Mouse (Mus musculus) embryonic stem cell, embryonic (primary cell): Measurements from ENCODE around the gene Dnajc4.

Experiments
- CTCF ChIA-PET, 4 experiments: fragments of 300-600 bp in 2 of 4; fragments of 350-600 bp in 2 of 4; sonication (Branson Sonifier 250); formaldehyde crosslinking; loops; one replicate each; lab custom pipeline; 2022; ENCODE audit warnings: inconsistent platforms in 2 of 4; lab: Charles Lee
- POLR2A ChIA-PET, 4 experiments: fragments of 300-600 bp in 2 of 4; fragments of 350-600 bp in 2 of 4; sonication (Branson Sonifier 250); formaldehyde crosslinking; loops; one replicate each; lab custom pipeline; 2022; ENCODE audit warnings: antibody characterized with exemption in 4 of 4, inconsistent platforms in 1 of 4; lab: Charles Lee

Dnajc4 gene

DNA sequence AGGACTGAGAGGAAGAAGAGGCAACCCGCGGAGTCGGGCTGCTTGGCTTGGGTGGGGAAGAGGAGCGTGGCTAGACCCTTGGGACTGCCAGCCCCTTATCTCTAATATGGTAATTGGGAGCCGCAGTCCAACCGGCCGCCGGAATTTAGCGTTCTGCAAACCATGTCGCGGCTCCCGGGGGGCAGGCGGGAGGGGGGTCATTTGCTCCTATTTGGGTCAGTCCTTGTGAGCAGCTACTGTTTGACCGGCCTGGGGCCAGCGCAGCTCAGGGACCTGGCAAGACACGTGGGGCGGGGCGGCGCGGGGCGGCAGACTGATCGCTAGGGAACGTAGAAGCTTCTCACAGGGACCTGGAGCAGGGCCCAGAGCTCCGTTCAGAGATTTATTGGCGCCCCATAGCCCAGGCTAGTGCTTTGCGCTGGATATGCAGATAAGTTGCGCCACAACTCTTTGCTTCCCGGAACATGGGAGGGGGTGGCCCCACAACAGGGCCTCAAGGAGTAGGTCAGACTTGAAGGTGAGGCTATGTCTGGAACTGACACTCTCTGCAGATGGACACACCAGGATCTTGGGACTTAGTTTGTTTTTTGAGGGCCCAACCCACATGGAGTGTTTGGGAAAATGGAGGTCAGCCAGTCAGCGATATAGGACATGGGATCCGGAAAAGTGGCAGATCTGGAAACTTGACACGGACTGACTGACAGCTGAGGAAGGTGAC is 40.2 kb downstream of the Dnajc4 start:
- ChIA-PET POLR2A (interaction anchor here (0.5 to 12.2 kb wide), 47 partner anchors 10 to 1771 kb away, joined by 3 to 134 read pairs (median 6); partner anchors contain the start of genes Bad (in 4 of the 4), Gpr137 (in 4 of the 4), Fkbp2 (in 3 of the 4) and Esrra (in 2 of the 4)), CTCF (interaction anchor here in 3 of 4 experiments (0.6 to 7.6 kb wide), 14 partner anchors 10 to 349 kb away, joined by 3 to 42 read pairs (median 4); partner anchors contain the start of genes Bad (in 1 of the 3), Esrra (in 1 of the 3), Fkbp2 (in 1 of the 3) and Gpr137 (in 1 of the 3))

DNA sequence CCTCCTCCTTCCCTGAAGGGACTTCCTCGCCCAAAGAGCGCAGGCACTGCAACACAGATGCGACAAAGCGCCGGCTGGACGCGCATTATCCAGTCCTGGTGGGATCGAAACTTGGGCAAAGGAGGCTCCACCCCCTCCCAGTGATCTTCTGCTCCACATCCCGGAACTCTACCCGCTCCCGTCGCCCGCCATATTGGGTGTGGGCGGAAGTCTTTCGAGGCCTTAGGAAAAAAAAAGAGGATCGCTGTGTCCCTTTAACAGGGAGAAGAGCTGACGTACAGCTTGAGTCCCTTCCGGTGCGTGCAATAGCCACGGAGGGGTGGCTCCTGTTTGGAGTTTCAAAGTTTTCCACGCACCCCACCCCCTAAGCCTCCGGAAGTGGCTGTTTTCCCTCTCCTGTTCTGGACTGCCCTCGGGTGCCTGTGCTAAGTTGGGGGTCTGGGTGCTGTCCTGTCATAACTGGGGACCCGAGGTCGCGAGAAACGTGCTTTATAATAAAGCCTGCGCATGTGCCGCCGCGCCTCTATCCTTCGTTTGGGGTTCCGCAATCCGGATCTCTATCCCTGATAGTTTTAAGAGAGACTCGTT is 40.9 kb downstream of the Dnajc4 start:
- POLR2A ChIA-PET: interaction anchor here (0.6 to 12.2 kb wide), 53 partner anchors 9 to 1772 kb away, joined by 3 to 134 read pairs (median 5); partner anchors contain the start of genes Bad (in 4 of the 4), Gpr137 (in 4 of the 4), Fkbp2 (in 3 of the 4) and Esrra (in 2 of the 4)

DNA sequence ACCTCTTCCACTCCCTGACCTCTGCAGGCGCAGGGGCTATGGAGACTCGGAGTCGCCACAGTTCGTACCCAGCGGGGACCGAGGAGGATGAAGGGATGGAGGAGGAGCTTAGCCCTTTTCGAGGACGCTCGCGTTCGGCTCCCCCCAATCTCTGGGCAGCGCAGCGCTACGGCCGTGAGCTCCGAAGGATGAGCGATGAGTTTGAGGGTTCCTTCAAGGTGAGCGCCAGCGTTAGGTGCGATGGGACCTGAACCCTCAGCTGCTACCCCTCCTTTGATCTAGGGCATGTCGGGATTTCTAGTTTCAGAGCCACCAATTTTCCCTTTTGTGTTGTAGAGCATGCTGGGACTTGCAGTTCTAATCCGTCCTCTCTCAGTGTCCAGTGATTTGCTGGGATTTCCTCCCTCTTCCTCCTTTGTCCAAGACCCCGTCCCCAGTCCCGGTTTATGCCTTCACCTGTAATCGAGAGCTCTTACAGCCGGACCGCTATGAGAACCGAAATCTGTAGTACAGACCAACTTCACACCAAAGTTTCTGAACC is 41.7 kb downstream of the Dnajc4 start:
- ChIA-PET CTCF (interaction anchor here in 3 of 4 experiments (0.7 to 7.6 kb wide), 15 partner anchors 8 to 499 kb away, joined by 3 to 42 read pairs (median 4); partner anchors contain the start of genes Bad (in 3 of the 3), Gpr137 (in 3 of the 3), Esrra (in 1 of the 3) and Fkbp2 (in 1 of the 3)), POLR2A (interaction anchor here (0.7 to 12.2 kb wide), 49 partner anchors 8 to 1773 kb away, joined by 3 to 134 read pairs (median 5); partner anchors contain the start of genes Bad (in 4 of the 4), Gpr137 (in 4 of the 4), Fkbp2 (in 3 of the 4) and Esrra (in 2 of the 4))

More for the DNA sequence above, 40.9 kb downstream of the Dnajc4 start:
- CTCF ChIA-PET: interaction anchor here in 3 of 4 experiments (0.6 to 7.6 kb wide), 19 partner anchors 9 to 120 kb away, joined by 3 to 42 read pairs (median 4); partner anchors contain the start of genes Bad (in 2 of the 3), Gpr137 (in 2 of the 3), Esrra (in 1 of the 3) and Fkbp2 (in 1 of the 3)

DNA sequence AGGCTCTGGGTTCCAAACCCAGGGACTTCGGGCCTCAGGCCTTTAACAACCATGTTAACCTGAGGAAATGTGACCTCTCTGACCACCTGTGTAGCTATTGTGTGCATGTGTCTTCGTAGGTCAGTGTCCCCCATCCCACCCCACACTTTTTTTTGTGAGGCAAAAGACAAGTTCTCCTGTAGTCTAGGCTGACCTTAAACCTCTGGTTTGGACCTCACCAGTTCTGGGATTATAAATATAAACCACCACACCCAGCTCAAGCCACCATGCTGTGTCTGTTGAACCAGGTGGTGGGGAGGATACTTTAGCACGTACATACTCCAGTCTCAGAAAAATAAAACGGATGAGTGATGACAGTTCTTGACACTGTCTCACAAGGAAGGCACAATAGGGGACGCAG is 42.4 kb downstream of the Dnajc4 start:
- ChIA-PET CTCF (interaction anchor here in 2 of 4 experiments (1.2 to 7.6 kb wide), 7 partner anchors 7 to 90 kb away, joined by 3 to 42 read pairs (median 8); partner anchors contain the start of genes Bad (in 1 of the 2), Fkbp2 (in 1 of the 2), Gpr137 (in 1 of the 2) and Stip1 (in 1 of the 2)), POLR2A (interaction anchor here (0.6 to 12.2 kb wide), 19 partner anchors 8 to 90 kb away, joined by 3 to 134 read pairs (median 14); partner anchors contain the start of genes Bad (in 4 of the 4), Gpr137 (in 4 of the 4), Esrra (in 2 of the 4) and Fkbp2 (in 2 of the 4))

DNA sequence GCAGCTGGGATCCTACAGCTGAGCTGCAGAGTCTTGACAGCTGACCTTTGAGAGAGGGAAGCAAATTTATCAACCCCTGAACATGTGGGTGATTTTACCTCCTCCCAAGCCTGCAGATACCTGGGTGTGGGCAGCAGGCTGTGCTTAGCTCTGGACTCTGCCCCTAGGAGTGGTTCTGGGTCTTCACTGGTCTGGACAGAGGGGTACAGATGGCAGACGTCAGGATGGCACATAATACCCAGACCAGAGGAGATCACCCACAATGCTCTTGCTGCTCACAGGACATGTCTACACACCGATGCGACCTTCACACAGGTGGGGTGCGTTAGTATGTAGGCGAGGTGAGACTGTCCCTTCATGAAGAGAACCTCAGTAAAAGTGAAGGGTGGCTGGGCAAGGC is 42.8 kb downstream of the Dnajc4 start:
- CTCF ChIA-PET: interaction anchor here in 3 of 4 experiments (0.5 to 7.6 kb wide), 7 partner anchors 7 to 532 kb away, joined by 3 to 42 read pairs (median 8); partner anchors contain the start of genes Bad (in 1 of the 3), Fkbp2 (in 1 of the 3) and Gpr137 (in 1 of the 3)
- POLR2A ChIA-PET: interaction anchor here in 3 of 4 experiments (1.4 to 12.2 kb wide), 11 partner anchors 7 to 91 kb away, joined by 3 to 134 read pairs (median 23); partner anchors contain the start of genes Bad (in 2 of the 3), Esrra (in 2 of the 3), Gpr137 (in 2 of the 3) and Fkbp2 (in 1 of the 3)

DNA sequence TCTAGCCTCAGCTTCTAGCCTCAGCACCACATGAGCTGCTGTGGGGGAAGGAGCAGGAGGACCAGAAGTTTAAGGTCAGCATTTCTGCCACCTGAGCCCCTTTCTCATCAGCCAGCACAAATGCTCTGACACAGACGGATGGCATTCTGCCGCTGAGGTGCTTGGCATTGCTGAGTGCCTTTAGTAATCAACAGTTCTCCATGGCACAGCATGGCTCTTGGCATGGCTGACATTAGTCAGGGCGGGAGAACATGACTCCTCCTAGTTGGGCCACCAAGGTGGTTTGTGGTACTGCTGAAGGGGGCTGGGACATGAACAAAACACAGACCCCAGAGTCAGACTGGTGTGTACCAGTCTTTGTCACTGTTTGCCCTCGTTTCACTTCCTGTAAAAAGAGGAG is 44.2 kb downstream of the Dnajc4 start:
- CTCF ChIA-PET: interaction anchor here in 2 of 4 experiments (0.7 to 1.4 kb wide), 4 partner anchors 12 to 948 kb away, joined by 4 to 5 read pairs (median 4); no protein-coding TSS in a partner anchor
- POLR2A ChIA-PET: interaction anchor here in 3 of 4 experiments (0.5 to 12.2 kb wide), 21 partner anchors 9 to 1752 kb away, joined by 3 to 134 read pairs (median 4); partner anchors contain the start of genes Cox8a (in 1 of the 3), Esrra (in 1 of the 3), Kcnk4 (in 1 of the 3) and Plcb3 (in 1 of the 3)

DNA sequence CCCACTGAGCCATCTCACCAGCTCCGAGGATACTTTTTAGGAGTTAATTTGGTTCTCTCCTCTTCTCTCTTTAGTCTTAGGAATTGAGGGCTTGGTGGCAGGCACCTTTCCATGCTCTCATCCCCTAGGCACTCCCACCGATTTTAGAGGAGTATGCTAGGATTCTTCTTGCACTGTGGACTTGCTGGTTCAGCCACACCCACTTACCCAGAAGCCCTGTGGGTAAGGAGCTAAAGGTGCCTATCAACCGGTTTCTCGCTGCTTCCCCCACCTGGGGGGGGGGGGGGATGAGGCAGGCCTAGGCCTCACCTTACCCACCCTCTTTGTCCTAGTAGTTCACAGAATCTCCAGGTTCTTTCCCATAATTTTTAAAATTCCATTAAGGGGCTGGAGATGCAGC is 44.6 kb downstream of the Dnajc4 start:
- CTCF ChIA-PET: interaction anchor here in 2 of 4 experiments (0.6 to 1.4 kb wide), 6 partner anchors 11 to 948 kb away, joined by 3 to 7 read pairs (median 4); partner anchors contain the start of gene Kcnk4 (in 1 of the 2)
- POLR2A ChIA-PET: interaction anchor here in 3 of 4 experiments (0.5 to 12.2 kb wide), 25 partner anchors 9 to 1775 kb away, joined by 3 to 134 read pairs (median 3); partner anchors contain the start of genes Cox8a (in 1 of the 3), Esrra (in 1 of the 3), Kcnk4 (in 1 of the 3) and Nudt22 (in 1 of the 3)

DNA sequence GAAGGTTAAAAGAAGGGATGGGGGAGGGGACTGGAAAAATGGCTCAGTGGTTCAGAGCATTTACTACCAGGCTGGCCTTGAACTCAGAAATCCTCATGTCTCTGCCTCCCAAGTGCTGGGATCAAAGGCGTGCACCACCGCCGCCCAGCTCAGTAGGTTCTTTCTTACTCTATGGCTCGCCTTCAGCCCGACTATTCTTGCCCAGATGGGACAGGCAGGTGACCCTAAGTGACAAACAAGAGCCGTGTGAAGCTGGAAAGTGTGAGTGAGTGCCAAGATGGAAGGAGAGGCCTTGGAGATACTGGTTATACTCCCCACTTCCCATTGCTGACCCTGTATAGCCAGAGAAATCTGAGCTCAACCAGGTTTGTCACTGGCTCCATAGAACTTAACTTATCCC is 48.7 kb downstream of the Dnajc4 start:
- ChIA-PET CTCF (interaction anchor here in 2 of 4 experiments (0.7 to 3.4 kb wide), 4 partner anchors 8 to 52 kb away, joined by 3 to 19 read pairs (median 8); partner anchors contain the start of genes Nudt22 (in 1 of the 2) and Trpt1 (in 1 of the 2)), POLR2A (interaction anchor here in 3 of 4 experiments (0.6 to 4.3 kb wide), 13 partner anchors 8 to 449 kb away, joined by 3 to 77 read pairs (median 4); partner anchors contain the start of genes Esrra (in 1 of the 3), Fkbp2 (in 1 of the 3) and Kcnk4 (in 1 of the 3))

DNA sequence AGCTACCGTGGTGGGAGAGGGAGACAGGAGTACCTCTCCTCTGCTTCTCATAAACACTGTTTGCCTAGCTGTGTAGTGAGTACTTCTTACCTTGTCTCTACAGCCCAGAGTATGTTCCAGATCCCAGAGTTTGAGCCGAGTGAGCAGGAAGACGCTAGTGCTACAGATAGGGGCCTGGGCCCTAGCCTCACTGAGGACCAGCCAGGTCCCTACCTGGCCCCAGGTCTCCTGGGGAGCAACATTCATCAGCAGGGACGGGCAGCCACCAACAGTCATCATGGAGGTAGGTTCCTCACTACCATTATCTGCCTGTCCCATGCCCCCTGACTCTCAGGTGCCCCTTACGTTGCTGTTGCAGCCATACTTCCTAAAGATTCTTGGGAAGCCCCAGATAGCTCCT is 49.6 kb downstream of the Dnajc4 start:
- POLR2A ChIA-PET: interaction anchor here (1.1 to 4.3 kb wide), 25 partner anchors 8 to 544 kb away, joined by 3 to 77 read pairs (median 7); partner anchors contain the start of genes Esrra (in 2 of the 4), Fkbp2 (in 2 of the 4), Kcnk4 (in 1 of the 4) and Plcb3 (in 1 of the 4)

DNA sequence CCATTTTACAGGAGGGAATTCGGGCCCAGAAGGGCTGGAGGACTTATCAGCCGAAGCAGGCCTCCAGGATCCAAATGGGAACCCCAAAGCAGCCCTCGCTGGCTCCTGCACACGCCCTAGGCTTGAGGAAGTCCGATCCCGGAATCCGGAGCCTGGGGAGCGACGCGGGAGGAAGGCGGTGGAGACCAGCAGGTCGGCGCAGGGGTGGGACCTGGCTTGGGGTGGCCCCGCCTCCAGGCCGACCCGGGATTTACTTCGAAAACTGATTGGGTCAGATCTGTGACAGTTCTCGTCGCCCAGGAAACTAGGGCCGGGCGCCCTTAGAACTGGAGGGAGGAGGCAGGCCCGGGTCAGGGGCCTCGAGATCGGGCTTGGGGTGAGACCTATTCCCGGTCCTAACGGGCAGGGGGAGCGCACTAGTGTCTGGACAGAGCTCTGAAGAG is 50.1 kb downstream of the Dnajc4 start, which contains the start of gene Gpr137:
Gene Gpr137, minus strand, starts transcription at position 232 of the 443 bp plus-strand sequence.
- CTCF ChIA-PET: interaction anchor here in 3 of 4 experiments (0.6 to 3.4 kb wide), 21 partner anchors 8 to 1428 kb away, joined by 3 to 19 read pairs (median 4); partner anchors contain the start of genes Catsperz (in 2 of the 3), Nudt22 (in 1 of the 3) and Trpt1 (in 1 of the 3)
- POLR2A ChIA-PET: interaction anchor here (0.9 to 4.3 kb wide), 45 partner anchors 8 to 579 kb away, joined by 3 to 77 read pairs (median 5); partner anchors contain the start of genes Esrra (in 3 of the 4), Fkbp2 (in 3 of the 4), Sf1 (in 2 of the 4) and Catsperz (in 1 of the 4)

More for the DNA sequence above, 49.6 kb downstream of the Dnajc4 start:
- CTCF ChIA-PET: interaction anchor here in 2 of 4 experiments (0.6 to 3.4 kb wide), 8 partner anchors 8 to 1429 kb away, joined by 3 to 19 read pairs (median 4); no protein-coding TSS in a partner anchor

DNA sequence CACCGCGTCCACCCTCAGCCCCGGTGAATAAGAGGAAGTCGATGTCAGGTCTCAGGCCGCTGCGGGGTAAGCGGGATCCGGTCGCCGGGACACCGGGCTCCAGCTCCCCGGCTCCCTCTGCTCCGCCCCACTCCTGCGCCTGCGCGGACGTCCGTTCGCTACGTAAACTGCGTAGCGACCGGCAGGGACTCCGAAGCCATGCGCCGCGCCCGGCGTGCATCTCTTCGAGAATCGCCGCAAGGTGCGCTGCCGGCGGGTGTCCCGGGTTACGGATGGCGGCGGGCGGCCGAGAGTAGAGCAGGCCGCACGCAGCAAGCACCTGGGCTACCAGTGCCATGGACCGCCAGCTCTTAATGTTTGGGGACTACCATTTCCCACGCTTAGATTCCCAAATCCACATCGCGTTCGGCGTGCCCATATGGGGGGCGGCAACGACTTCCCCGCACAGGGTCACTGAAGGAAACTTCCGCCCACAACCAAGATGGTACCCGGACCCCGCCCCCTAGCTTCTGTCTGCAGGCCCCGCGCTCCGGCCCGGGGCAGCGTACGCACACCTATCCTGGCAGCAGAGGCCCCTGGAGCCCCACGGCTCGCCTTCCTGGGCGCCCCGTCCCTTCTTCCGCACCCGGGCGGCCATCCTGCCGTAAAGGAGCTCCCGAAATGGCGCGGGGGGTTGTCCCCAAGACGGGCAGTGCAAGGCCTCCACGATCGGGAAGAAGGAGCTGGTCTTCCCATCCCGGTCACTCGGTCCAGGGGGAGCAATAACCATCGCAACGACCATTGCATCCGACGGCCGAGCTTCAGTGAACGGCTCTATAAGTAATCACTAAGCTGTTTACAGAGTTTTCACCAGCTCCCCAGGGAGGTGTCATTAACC is 50.8 kb downstream of the Dnajc4 start, which contains the start of gene Bad:
Gene Bad, plus strand, starts transcription at position 490 of the 877 bp plus-strand sequence.
- ChIA-PET POLR2A (interaction anchor here (0.6 to 4.3 kb wide), 68 partner anchors 9 to 1781 kb away, joined by 3 to 77 read pairs (median 4); partner anchors contain the start of genes Esrra (in 3 of the 4), Fkbp2 (in 3 of the 4), Stip1 (in 3 of the 4) and Plcb3 (in 2 of the 4)), CTCF (interaction anchor here in 3 of 4 experiments (0.6 to 3.4 kb wide), 25 partner anchors 9 to 495 kb away, joined by 3 to 19 read pairs (median 3); partner anchors contain the start of genes Catsperz (in 2 of the 3), Nudt22 (in 1 of the 3) and Trpt1 (in 1 of the 3))

DNA sequence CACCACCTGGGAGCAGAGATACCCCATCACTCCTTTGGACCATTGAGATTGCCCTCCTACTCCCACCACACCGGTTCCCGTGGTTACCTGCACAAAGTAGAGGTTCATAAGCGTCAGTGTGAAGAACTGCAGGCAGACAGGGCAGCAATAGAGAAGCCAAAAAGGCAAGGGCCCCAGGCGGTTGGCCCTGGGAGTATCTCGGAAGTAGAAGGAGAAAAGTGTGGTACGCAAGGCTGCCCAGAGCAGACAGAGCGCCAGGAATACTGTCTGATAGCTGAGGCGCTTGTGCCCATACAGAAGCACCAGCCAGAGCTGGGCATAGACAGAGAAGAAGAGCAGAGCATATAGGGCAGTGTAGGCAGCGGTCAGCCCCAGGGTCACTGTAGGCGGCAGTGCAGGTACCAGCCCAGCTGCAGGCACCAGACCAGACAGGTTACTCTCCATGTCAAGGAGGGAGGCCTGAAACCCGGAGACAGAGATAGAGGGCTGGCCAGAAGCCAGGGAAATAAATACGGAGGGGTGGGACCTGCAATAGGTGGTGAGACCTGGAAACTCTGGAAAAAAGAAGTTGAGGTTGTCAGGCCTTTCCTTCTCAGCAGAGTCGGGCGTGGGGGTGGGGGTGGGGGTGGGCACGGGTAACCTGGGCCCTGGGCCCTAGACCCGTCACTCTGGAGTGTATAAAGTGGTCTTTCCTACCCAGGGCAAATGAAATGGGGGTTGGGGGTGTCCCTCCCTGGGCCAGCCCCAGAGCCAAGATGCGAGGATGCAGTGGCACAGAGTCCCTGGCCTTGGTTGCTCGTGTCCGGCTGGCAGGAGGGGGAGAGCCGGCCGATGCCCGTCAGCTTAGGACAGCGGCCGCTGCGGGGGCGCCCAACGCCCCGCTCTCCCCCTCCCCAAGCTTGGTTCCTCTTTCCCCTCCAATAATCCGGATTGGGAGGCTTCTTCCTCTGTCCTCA is 51.7 kb downstream of the Dnajc4 start:
- CTCF ChIA-PET: interaction anchor here in 3 of 4 experiments (0.6 to 3.4 kb wide), 15 partner anchors 9 to 449 kb away, joined by 3 to 19 read pairs (median 5); partner anchors contain the start of gene Catsperz (in 2 of the 3)
- POLR2A ChIA-PET: interaction anchor here (0.6 to 4.3 kb wide), 49 partner anchors 8 to 1782 kb away, joined by 3 to 77 read pairs (median 4); partner anchors contain the start of genes Stip1 (in 3 of the 4), Esrra (in 2 of the 4), Fkbp2 (in 2 of the 4) and Plcb3 (in 2 of the 4)
